Mouse (Mus musculus) splenic B cell, adult 2 months (primary cell): ENCODE results near the gene Fras1.

ENCODE experiments used
- DNase-seq: peaks from one replicate; pipeline ENCODE4 v3.0.0-alpha.2; 2011; ENCODE audit warnings: low read depth, low spot score
- H3K27me3 ChIP-seq: 2 replicates; pipeline ENCODE4 v1.6.1; 2012; ENCODE audit warnings: mild to moderate bottlenecking, low read length, moderate library complexity, mixed read lengths; ENCODE audit not compliant: control insufficient read depth, poor library complexity, insufficient read depth, severe bottlenecking
- H3K36me3 ChIP-seq: 2 replicates; pipeline ENCODE4 v1.6.1; 2012; ENCODE audit warnings: mild to moderate bottlenecking, low read length, moderate library complexity, mixed read lengths; ENCODE audit not compliant: control insufficient read depth, poor library complexity, insufficient read depth, severe bottlenecking

Fras1 gene

GRCm38 (mm10) chr5:96482054-96482453, 108.3 kb downstream of the Fras1 start:
- Histone ChIP-seq H3K27me3 (no peaks in the 10 kb centered on the region), H3K36me3 (no peaks in the 10 kb centered on the region)
- no peak for DNase-seq

DNA sequence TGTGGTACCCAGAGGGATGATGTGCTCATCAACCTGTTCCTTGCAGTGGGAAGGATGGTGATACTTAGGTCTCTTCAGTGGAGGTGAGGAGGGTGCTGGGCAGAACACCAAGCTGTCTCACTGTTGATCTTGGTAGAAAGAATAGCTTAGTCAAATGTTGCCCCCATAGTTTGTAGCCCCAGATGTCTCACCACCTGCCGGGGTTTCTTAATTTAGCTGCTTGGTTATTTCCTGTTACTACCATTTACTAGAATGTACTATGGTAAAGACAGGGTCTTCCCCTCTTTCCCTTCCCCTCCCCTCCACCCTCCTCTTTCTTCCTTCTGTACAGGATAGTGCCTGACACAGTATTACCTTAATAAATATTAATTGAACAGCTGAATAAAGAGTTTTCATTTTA, 118.7 kb downstream of the Fras1 start:
- Histone ChIP-seq H3K27me3 (no peaks in the 10 kb centered on the region), H3K36me3 (no peaks in the 10 kb centered on the region)
- no peak for DNase-seq

- no peak for DNase-seq
- Histone ChIP-seq H3K36me3 (no peaks in the 10 kb centered on the region), H3K27me3 (no peaks in the 10 kb centered on the region)
These were observed 120.9 kb downstream of the Fras1 start for GRCm38 (mm10) chr5:96494502-96495292.

DNA sequence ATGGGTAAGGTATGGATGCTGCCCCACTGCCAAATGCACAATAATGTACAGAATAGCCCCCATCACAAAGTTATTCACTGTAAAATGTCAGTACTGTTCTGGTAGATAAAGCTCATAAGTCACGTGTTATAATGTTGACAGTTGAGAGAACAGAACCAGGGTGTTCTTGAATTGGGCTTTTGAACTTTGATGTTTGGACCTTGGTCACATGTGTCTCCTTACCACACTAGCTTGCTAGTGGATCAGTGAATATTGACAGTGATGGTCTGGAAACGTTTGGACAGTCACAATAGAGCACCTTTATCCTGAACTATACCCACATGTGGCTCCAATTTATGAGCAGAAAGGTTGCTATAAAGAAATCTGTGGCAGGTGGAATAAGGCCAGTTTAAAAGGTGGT, 124.3 kb downstream of the Fras1 start:
- no peak for DNase-seq
- Histone ChIP-seq H3K27me3 (no peaks in the 10 kb centered on the region), H3K36me3 (no peaks in the 10 kb centered on the region)

GRCm38 (mm10) chr5:96501783-96502182, 128.0 kb downstream of the Fras1 start:
- no peaks in the 10 kb centered on the region for H3K36me3 ChIP-seq
- DNase-seq: no peak
- H3K27me3 ChIP-seq: no peaks in the 10 kb centered on the region

- H3K36me3 ChIP-seq: no peaks in the 10 kb centered on the region
- DNase-seq: no peak
- no peaks in the 10 kb centered on the region for H3K27me3 ChIP-seq
These were observed 128.6 kb downstream of the Fras1 start for GRCm38 (mm10) chr5:96502400-96502799.

DNA sequence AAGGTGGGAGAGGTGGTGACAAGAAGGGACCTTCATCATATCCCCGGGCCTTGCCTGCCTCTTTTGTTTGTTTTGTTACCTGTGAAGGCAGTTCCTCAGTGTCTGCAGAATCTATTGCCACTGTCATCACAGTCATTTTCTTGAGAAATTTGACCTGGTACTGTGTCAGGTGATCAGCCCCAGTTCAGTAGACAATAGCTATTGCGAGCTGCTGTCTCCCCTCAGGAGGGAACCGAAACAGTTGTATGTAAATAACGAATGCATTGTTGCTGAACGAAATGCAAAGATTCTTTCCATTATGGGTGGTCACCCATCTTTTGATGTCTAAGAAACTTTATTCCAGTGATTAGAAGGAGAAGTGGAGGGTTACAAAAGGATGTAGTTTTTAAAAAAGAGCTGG, 137.2 kb downstream of the Fras1 start:
- no peaks in the 10 kb centered on the region for H3K36me3 ChIP-seq
- H3K27me3 ChIP-seq: no peaks in the 10 kb centered on the region
- no peak for DNase-seq

DNA sequence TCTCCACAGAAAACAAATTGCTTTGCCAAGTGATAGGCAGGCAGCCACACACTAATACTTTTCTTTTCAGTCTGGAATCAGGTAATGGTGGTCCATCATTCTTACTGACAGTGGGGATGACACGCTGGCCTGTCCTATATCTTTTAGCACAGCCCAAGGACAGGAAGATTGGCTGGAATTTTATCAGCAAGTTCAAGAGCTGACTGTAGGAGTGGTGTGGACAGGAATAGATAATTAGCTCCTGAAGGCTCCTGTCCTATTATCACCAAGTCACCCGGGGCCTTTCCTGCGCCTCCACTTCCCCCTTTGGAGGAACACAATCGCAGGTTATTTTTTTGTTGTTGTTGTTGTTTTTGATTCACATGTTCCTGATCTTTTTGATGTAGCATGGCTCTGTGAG, 139.6 kb downstream of the Fras1 start:
- no peaks in the 10 kb centered on the region for H3K36me3 ChIP-seq
- DNase-seq: no peak
- no peaks in the 10 kb centered on the region for H3K27me3 ChIP-seq

- no peaks in the 10 kb centered on the region for H3K36me3 ChIP-seq
- no peaks in the 10 kb centered on the region for H3K27me3 ChIP-seq
- no peak for DNase-seq
These were observed 142.1 kb downstream of the Fras1 start for GRCm38 (mm10) chr5:96515860-96516311.

DNA sequence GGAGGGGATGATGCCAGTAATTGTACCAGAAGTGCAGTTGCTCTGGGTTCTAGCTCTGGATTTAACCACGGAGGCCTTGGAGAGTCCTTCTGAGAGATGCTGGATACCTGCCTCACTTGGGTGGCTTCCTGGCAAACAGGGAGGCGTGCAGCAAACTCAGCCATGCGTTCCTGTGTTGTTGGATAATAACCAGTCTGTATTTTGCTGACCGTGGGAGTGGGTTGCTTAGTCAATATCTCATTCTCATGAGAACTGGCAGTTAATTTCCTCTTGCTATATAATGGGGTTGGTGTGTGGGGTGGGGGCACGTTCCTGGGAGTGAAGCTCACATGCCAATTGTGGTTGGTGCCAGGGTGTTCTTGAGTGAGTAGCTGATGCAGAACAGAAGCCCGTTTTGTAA, 142.6 kb downstream of the Fras1 start:
- Histone ChIP-seq H3K36me3 (no peaks in the 10 kb centered on the region), H3K27me3 (no peaks in the 10 kb centered on the region)
- DNase-seq: no peak

GRCm38 (mm10) chr5:96521541-96521940, 147.8 kb downstream of the Fras1 start:
- H3K36me3 ChIP-seq: no peaks in the 10 kb centered on the region
- no peak for DNase-seq

DNA sequence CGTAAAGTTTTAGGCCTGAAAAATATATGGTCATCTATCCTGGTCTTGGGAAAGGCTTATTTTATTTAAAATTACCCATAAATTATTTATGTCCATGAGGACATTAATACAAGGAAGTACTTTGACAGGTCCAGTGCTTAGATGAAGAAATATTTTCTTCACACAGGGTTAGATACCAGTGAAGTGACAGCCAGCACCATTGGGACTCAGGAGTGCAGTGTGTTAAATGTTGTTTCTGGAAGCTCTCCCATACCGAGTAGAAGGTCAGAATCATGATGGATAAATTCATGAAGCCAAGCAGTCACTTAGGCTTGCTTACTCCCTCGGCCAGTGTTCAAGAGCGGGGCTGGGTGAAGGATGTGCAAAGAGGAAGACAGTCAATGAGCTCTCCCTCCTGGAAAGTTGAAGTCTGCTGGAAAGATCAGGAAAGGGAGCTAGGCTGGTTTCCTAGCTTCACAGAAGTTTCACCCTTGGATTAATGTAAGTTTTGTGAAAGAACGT, 149.2 kb downstream of the Fras1 start:
- no peak for DNase-seq
- no peaks in the 10 kb centered on the region for H3K27me3 ChIP-seq
- no peaks in the 10 kb centered on the region for H3K36me3 ChIP-seq

More at GRCm38 (mm10) chr5:96521541-96521940, 147.8 kb downstream of the Fras1 start:
- no peaks in the 10 kb centered on the region for H3K27me3 ChIP-seq

GRCm38 (mm10) chr5:96528296-96528695, 154.5 kb downstream of the Fras1 start:
- no peaks in the 10 kb centered on the region for H3K27me3 ChIP-seq
- no peak for DNase-seq
- no peaks in the 10 kb centered on the region for H3K36me3 ChIP-seq

GRCm38 (mm10) chr5:96530516-96530915, 156.8 kb downstream of the Fras1 start:
- no peak for DNase-seq
- Histone ChIP-seq H3K27me3 (no peaks in the 10 kb centered on the region), H3K36me3 (no peaks in the 10 kb centered on the region)

- no peak for DNase-seq
- H3K27me3 ChIP-seq: no peaks in the 10 kb centered on the region
- no peaks in the 10 kb centered on the region for H3K36me3 ChIP-seq
These were observed 158.2 kb downstream of the Fras1 start for GRCm38 (mm10) chr5:96531962-96532361.

GRCm38 (mm10) chr5:96536527-96536926, 162.8 kb downstream of the Fras1 start:
- no peak for DNase-seq
- no peaks in the 10 kb centered on the region for H3K36me3 ChIP-seq
- H3K27me3 ChIP-seq: no peaks in the 10 kb centered on the region
